In the genomic region with DNA sequence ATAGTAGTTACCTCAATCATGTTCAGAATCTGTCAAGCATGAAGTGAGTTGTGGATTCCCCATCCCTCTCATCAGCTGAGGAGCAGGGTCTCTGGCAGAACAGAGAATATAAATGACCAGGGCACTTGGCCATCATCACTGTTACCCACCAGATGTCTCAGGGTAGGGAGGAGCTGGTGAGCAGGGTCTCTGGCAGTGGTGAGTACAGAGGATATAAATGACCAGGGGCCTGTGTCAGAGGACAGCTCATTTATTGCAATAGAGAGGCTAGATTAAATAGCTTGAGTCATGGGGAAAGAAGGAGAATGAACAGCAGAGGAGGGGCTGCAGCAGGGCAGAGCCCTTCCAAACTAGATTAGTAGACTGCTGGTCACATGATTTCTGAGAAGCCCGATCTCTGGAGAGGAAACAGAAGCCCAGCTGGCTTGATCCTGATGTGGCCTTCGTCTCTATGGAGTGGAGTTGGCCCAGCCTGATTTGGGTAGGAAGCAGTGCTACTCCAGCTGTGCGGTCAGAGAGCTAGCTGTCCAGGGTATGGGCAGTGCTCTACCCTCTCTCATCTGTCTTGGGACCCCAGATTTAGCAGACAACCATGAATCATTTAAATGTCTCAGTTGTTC, we compare ENCODE assay signal across 10 mouse cellular contexts.
DNase-seq lines count a peak whose midpoint lies in the region; ATAC-seq and TF ChIP-seq lines count a peak whose summit lies in the region.
"Had no signal": no experiment of that assay in that cellular context is flagged by ENCODE, and none has a peak within 500 bp of the region (broad histone marks: within the 10 kb centered on the region; RNA-seq: fewer than 3 reads in every experiment).

No protein-coding gene starts in this region.

- no peaks in the 10 kb centered on the region for H3K4me1 ChIP-seq in embryonic facial prominence, embryonic 11.5 days (ENCODE audit: control insufficient read depth, insufficient read depth, low read length)
- no peaks in the 10 kb centered on the region for H3K4me1 ChIP-seq in embryonic facial prominence, embryonic 10.5 days
- no peaks in the 10 kb centered on the region for H3K4me1 ChIP-seq in kidney, embryonic 14.5 days (ENCODE audit: control insufficient read depth, insufficient read depth, low read length)
- no peaks in the 10 kb centered on the region for H3K4me1 ChIP-seq in midbrain, embryonic 12.5 days
- no peaks in the 10 kb centered on the region for H3K4me1 ChIP-seq in midbrain, postnatal 0 days (ENCODE audit: insufficient read depth, low read length)
- H3K4me1 ChIP-seq: liver, embryonic 12.5 days had no signal

- H3K4me2 ChIP-seq in embryonic facial prominence, embryonic 11.5 days (ENCODE audit: low read depth, low read length) = no peak overlapping the region
- no peak overlapping the region for H3K4me2 ChIP-seq in kidney, embryonic 14.5 days (replicated peaks; ENCODE audit: low read depth, low read length)
- H3K4me2 ChIP-seq in midbrain, embryonic 12.5 days (replicated peaks) = no peak overlapping the region
- no peak overlapping the region for H3K4me2 ChIP-seq in midbrain, postnatal 0 days (ENCODE audit: low read depth, low read length, poor library complexity, severe bottlenecking)
- H3K4me2 ChIP-seq: liver, embryonic 12.5 days had no signal

- DNase-seq in embryonic facial prominence, embryonic 11.5 days (ENCODE audit: low spot score) = no peak
- no peak for DNase-seq in embryonic facial prominence, embryonic 10.5 days (ENCODE audit: low spot score)
- DNase-seq in kidney, adult 8-10 months = no peak
- DNase-seq in midbrain, postnatal 0 days (ENCODE audit: low spot score) = no peak
- DNase-seq in retina, postnatal 1 day = peak; percentile 8
- no peak for DNase-seq in layer of hippocampus, postnatal 10 days (ENCODE audit: low spot score in 2 of 2)
- DNase-seq: thymus, postnatal 14 days had no signal

- no peak for TF ChIP-seq CTCF in midbrain, postnatal 0 days (IDR thresholded peaks at IDR 0.05)

- no peaks in the 10 kb centered on the region for H3K27me3 ChIP-seq in embryonic facial prominence, embryonic 11.5 days (ENCODE audit: control insufficient read depth, insufficient read depth, low read length)
- no peaks in the 10 kb centered on the region for H3K27me3 ChIP-seq in embryonic facial prominence, embryonic 10.5 days (replicated peaks; ENCODE audit: low read depth, poor library complexity, severe bottlenecking)
- no peaks in the 10 kb centered on the region for H3K27me3 ChIP-seq in kidney, embryonic 14.5 days (ENCODE audit: control insufficient read depth, insufficient read depth, low read length)
- no peaks in the 10 kb centered on the region for H3K27me3 ChIP-seq in midbrain, embryonic 12.5 days
- H3K27me3 ChIP-seq in midbrain, postnatal 0 days (ENCODE audit: insufficient read depth, low read length) = no peaks in the 10 kb centered on the region
- H3K27me3 ChIP-seq: liver, embryonic 12.5 days had no signal

- no peaks in the 10 kb centered on the region for H3K9me3 ChIP-seq in embryonic facial prominence, embryonic 11.5 days (replicated peaks; ENCODE audit: control insufficient read depth, low read length)
- no peaks in the 10 kb centered on the region for H3K9me3 ChIP-seq in embryonic facial prominence, embryonic 10.5 days
- H3K9me3 ChIP-seq in kidney, embryonic 14.5 days (ENCODE audit: control insufficient read depth, low read length) = no peaks in the 10 kb centered on the region
- H3K9me3 ChIP-seq in midbrain, embryonic 12.5 days = no peaks in the 10 kb centered on the region
- H3K9me3 ChIP-seq in midbrain, postnatal 0 days (ENCODE audit: low read length) = no peaks in the 10 kb centered on the region
- H3K9me3 ChIP-seq: liver, embryonic 12.5 days had no signal

- H3K27ac ChIP-seq in embryonic facial prominence, embryonic 11.5 days (replicated peaks; ENCODE audit: low read depth, low read length) = no peak overlapping the region
- H3K27ac ChIP-seq in embryonic facial prominence, embryonic 10.5 days (replicated peaks) = no peak overlapping the region
- H3K27ac ChIP-seq in kidney, embryonic 14.5 days (ENCODE audit: low read depth, low read length) = no peak overlapping the region
- no peak overlapping the region for H3K27ac ChIP-seq in midbrain, embryonic 12.5 days (replicated peaks)
- no peak overlapping the region for H3K27ac ChIP-seq in midbrain, postnatal 0 days (ENCODE audit: low read depth, low read length)
- H3K27ac ChIP-seq: liver, embryonic 12.5 days had no signal

- H3K9ac ChIP-seq in embryonic facial prominence, embryonic 11.5 days (replicated peaks; ENCODE audit: low read length) = no peak overlapping the region
- no peak overlapping the region for H3K9ac ChIP-seq in kidney, embryonic 14.5 days (ENCODE audit: low read depth, low read length)
- H3K9ac ChIP-seq in midbrain, embryonic 12.5 days (replicated peaks) = no peak overlapping the region
- H3K9ac ChIP-seq in midbrain, postnatal 0 days (replicated peaks; ENCODE audit: low read length, poor library complexity, severe bottlenecking) = no peak overlapping the region
- H3K9ac ChIP-seq: liver, embryonic 12.5 days had no signal

- H3K4me3 ChIP-seq in embryonic facial prominence, embryonic 11.5 days (ENCODE audit: low read depth, low read length) = no peak overlapping the region
- no peak overlapping the region for H3K4me3 ChIP-seq in embryonic facial prominence, embryonic 10.5 days
- no peak overlapping the region for H3K4me3 ChIP-seq in kidney, embryonic 14.5 days (ENCODE audit: low read length)
- no peak overlapping the region for H3K4me3 ChIP-seq in midbrain, embryonic 12.5 days
- H3K4me3 ChIP-seq in midbrain, postnatal 0 days (ENCODE audit: low read depth, low read length) = no peak overlapping the region
- H3K4me3 ChIP-seq: liver, embryonic 12.5 days had no signal

- 0 out of 2 replicates have a peak, but pooled peaks have one; percentile 59 for ATAC-seq in embryonic facial prominence, embryonic 11.5 days (replicated peaks; ENCODE audit: insufficient number of reproducible peaks, low FRiP score, low TSS enrichment, low read depth)
- 0 out of 2 replicates have a peak, but pooled peaks have one; percentile 52 for ATAC-seq in kidney, embryonic 14.5 days (ENCODE audit: low FRiP score, low TSS enrichment)
- peak; percentile 41; the same call in 1 of the 2 replicates for ATAC-seq in midbrain, embryonic 12.5 days (ENCODE audit: low FRiP score, low read depth)
- no peak for ATAC-seq in midbrain, postnatal 0 days (ENCODE audit: low FRiP score)
- ATAC-seq: liver, embryonic 12.5 days had no signal

- 57% methylated on average over 3 of the region's 3 CpGs for WGBS in embryonic facial prominence, embryonic 11.5 days
- WGBS in embryonic facial prominence, embryonic 10.5 days = 65% methylated on average over 3 of the region's 3 CpGs
- WGBS in kidney, embryonic 14.5 days = 66% methylated on average over 3 of the region's 3 CpGs
- WGBS in midbrain, embryonic 12.5 days = 65% methylated on average over 3 of the region's 3 CpGs
- WGBS in midbrain, postnatal 0 days = 55% methylated on average over 3 of the region's 3 CpGs

- no peaks in the 10 kb centered on the region for H3K36me3 ChIP-seq in embryonic facial prominence, embryonic 11.5 days (replicated peaks; ENCODE audit: control insufficient read depth, insufficient read depth, low read depth, low read length)
- H3K36me3 ChIP-seq in embryonic facial prominence, embryonic 10.5 days (replicated peaks) = no peaks in the 10 kb centered on the region
- H3K36me3 ChIP-seq in kidney, embryonic 14.5 days (ENCODE audit: control insufficient read depth, insufficient read depth, low read length) = no peaks in the 10 kb centered on the region
- no peaks in the 10 kb centered on the region for H3K36me3 ChIP-seq in midbrain, embryonic 12.5 days
- H3K36me3 ChIP-seq in midbrain, postnatal 0 days (ENCODE audit: insufficient read depth, low read length) = no peaks in the 10 kb centered on the region
- H3K36me3 ChIP-seq: liver, embryonic 12.5 days had no signal
